Mouse (Mus musculus) fibroblast of lung, adult 2 months (primary cell): ENCODE data around the gene Coq2.

Experiments used
- DNase-seq: peaks from one replicate; pipeline ENCODE4 v3.0.0-alpha.2; 2011; ENCODE audit warnings: low read depth

The Coq2 gene

DNA sequence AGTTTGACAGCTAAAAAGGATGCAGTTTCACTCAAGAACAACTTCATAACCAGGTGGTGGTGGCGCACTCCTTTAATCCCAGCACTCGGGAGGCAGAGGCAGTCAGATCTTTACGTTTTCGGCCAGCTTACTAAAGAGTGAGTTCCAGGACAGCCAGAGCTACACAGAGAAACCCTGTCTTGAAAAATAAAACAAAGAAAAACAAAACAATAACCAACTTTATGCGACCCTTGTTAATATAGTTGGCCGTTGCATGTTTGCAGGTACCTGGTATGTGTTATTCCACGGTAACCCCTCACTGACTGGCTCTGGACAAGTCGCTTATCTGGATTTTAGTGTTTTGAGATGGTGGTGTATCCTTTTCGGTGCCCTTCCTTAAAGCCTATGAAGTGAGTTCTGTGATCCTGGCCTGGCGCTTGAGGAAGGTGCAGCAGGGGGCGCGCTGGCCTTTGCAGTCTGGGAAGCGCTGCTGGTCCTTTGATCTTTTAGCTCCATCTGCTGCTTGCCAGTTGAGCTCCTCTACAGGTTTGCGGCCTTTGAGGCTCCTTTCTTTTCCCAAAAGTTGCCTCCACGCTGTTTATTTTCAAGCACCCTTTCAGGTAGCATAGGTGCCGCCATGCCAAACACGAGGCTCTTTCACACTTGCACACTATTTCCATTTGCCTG, at the start of gene Coq2:
Gene Coq2 (minus strand): TSS at position 430 of the 666 bp plus-strand sequence.
- DNase-seq, result peak; percentile 41

DNA sequence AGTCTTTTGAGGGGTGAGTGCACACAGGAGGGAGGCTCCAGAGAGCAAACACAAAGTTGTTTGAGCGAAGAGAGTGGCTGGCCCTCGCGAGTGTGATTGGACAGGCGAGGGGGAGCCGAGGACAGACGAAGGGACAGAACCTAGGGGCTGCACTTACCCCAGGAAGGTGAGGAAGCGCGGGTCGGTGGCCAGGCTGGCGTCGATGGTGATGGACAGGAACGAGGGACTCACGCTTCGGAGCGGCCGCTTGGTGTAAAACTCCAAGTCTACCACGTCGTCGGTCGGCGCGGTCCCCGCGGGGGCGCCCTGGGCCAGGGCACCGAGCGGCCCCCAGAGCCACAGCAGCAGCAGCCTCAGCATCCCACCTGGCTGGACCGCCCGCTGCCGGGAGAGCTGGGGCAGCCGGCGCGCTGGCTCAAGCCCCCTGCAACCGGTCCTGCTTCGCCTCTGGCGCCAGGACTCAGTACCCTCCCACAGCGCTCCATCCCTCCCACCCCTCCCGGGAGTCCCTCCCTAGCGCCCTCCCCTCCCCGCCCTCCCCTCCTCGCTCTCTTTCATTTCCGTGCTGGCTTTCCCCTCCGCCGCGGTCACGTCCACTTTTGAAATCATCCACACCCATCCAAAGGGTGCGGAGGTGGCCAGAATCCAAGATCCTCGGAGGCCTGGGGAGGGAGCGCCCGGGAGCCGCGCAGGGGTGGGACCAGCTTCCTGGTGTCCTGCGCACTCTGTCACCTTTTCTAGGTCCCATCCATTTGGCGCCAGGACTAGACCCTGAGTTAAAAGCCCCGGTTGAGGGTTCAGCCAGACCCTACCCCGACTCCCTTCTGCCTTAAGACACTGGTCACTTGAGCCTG, 44.5 kb upstream of the Coq2 start, which contains the start of gene Hpse:
Gene Hpse (minus strand): TSS at position 482 of the 854 bp plus-strand sequence.
- DNase-seq, result no peak

- DNase-seq, result no peak
Observed at GRCm38 (mm10) chr5:100716762-100717161, 41.8 kb upstream of the Coq2 start.

DNA sequence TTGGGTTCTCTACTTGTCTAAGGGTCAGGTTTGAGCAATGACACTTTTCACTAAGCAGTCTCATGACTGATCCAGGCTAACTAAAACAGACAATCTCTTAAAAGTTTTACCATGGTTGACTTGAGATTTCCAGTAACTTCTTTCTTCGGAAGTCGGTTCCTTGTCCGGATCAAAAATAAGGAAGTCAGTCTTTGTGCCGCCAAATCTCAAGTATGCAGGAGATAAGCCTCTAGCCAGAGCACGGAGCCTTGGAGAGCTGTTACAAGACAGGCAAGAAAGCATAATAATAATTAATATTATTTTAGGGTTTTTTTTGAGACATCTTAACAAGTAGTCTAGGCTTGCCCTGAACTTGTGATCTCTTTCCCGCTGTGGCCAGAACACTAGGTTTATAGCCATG, 36.3 kb upstream of the Coq2 start:
- DNase-seq, result no peak

DNA sequence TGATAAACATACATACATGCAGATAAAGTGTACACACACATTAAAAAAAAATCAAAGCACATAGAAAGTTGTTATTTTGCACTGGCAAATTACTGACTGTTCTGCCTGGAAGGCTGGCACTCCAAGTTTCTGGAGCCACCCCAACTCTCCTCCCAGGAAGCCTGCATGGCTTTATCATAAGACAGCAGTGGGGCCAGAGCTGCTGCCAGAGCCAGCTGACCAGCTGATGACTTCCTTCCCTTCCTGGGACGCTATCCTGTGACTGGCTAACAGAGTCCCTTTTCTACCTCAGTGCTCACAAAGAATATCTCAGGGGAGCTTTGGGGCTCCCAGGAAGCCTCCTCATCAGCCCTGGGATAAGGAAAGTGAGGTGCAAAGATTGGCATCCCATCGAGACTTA, 35.1 kb upstream of the Coq2 start:
- no peak for DNase-seq

GRCm38 (mm10) chr5:100709035-100709434, 34.1 kb upstream of the Coq2 start:
- DNase-seq, result no peak

DNA sequence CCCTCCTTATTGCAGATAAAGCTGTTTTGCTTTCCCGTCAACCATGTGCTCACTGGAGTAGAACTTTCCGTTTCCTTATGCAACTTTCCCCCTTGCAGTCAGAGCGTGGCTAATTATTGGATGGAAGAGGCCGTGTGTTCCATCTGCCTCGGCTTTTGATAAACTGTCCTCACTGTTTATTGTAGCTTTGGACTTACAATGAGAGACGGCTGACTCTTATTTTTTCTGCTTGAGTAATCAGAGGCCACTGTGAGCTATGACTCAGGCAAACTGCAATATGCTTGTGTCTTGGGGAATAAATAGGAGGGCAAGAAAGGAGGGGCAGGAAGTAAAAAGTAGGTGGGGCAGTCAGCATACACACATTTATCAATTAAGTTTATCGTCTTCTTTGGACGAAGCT, 31.7 kb upstream of the Coq2 start:
- DNase-seq, result no peak

GRCm38 (mm10) chr5:100704272-100704671, 29.3 kb upstream of the Coq2 start:
- no peak for DNase-seq

DNA sequence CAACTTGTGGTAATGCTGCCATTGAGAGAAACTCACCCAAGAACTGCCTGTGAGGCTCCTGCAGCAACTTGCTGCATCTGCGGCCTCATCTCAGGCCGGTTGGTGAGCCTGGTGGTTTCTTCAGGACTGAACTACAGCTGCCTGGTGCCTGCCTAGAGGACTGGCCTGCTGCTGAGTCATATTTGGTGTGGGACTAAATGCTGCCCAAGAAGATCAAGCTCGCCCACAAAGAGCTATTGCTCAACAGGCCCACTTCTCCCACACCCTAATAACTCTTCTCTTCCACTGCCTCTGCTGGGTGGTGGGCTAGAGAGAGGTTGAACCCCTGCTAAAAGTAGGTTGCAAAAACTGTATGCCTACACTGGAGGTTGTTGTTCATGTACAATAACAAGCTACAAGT, 27.4 kb upstream of the Coq2 start:
- DNase-seq, result no peak

- no peak for DNase-seq
Observed at GRCm38 (mm10) chr5:100700861-100701620, 26.1 kb upstream of the Coq2 start.

GRCm38 (mm10) chr5:100697886-100698285, 22.9 kb upstream of the Coq2 start:
- DNase-seq, result no peak

GRCm38 (mm10) chr5:100697398-100697797, 22.5 kb upstream of the Coq2 start:
- DNase-seq, result no peak

DNA sequence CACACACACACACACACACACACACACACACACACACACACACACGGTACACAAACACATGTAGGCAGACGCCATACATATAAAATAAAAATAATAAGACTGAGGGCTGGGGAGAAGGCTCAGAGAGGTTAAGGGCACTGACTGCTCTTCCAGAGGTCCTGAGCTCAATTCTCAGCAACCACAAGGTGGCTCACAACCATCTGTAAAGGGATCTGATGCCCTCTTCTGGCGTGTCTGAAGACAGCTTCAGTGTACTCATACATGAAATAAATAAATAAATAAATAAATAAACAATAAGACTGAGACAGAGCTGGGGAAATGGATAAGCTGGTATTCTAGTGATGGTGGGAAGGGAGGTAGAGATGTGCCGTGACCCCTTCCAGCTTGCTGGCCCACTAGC, 10.7 kb upstream of the Coq2 start:
- no peak for DNase-seq

GRCm38 (mm10) chr5:100680542-100680933, 5.6 kb upstream of the Coq2 start:
- DNase-seq, result no peak

GRCm38 (mm10) chr5:100679911-100680541, 5.1 kb upstream of the Coq2 start:
- DNase-seq, result no peak

- peak; percentile 40 for DNase-seq
Observed at GRCm38 (mm10) chr5:100673745-100674486, 1.0 kb downstream of the Coq2 start.

DNA sequence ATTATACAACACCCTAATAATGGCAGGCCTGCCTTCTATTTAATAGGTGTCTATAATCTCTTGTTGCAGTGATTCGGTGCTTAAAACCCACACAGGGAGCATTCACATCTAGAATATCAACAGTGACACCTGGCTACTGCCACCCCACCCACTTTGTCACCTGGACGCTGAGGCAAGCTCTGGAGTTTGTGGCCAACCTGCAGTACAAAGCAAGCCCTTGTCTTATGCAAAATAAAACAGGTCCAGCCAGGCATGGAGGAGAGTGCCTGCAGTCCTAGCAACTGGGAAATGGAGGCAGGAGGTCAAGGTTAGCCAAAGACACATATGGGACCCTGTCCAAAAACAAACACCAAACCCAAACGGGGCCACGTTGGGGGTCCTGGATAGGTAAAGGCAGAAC, 2.5 kb downstream of the Coq2 start:
- no peak for DNase-seq

- DNase-seq, result no peak
Observed at GRCm38 (mm10) chr5:100671897-100672296, 3.0 kb downstream of the Coq2 start.

DNA sequence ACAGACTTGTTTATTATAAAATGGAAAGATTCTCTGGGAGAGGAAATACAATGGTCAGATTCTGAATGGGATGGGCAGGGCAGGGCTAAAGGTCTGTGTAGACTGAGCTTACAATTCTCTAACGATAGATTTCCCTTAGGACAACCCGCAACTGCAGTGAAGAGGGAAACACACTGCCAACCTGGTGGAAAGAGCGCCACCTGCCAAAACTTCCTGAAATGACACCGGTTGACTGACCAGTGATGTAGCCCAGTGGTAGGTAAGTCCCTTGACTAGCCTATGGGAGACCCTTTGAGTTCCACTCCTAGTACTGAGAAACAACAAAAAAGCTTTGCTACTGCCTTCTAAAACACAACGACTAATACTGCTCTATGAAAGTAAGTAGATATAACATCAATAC, 3.5 kb downstream of the Coq2 start:
- no peak for DNase-seq

- DNase-seq, result no peak
Observed at GRCm38 (mm10) chr5:100666965-100667364, 8.0 kb downstream of the Coq2 start.

GRCm38 (mm10) chr5:100663854-100664253, 11.1 kb downstream of the Coq2 start:
- DNase-seq, result peak; percentile 35
